Mouse (Mus musculus) intestine, embryonic 15.5 days (tissue): ENCODE results near the gene Gm29797. TPM values are rescaled to one million over a fixed set of nuclear protein-coding genes. Genes with fewer than 3 reads are reported as not detected.
A peak's percentile ranks its signal among the peaks of the same experiment; 100 is the strongest.

Experiments
- ATAC-seq: fragments of 200-750 bp; cut with Nextera tagmentation; 2 replicates; pipeline ENCODE4 v1.8.0; 2017; ENCODE audit warnings: moderate TSS enrichment, moderate library complexity
- H3K27ac ChIP-seq: fragments of 300-500 bp; sonication (generic); 2 replicates; pipeline ENCODE4 v1.5.1; 2015; ENCODE audit warnings: mild to moderate bottlenecking, inconsistent platforms
- H3K27me3 ChIP-seq: fragments of 300-500 bp; sonication (generic); replicated peaks from 2 replicates; pipeline ENCODE4 v1.6.1; 2015; ENCODE audit warnings: inconsistent platforms
- H3K36me3 ChIP-seq: fragments of 300-500 bp; sonication (generic); 2 replicates; pipeline ENCODE4 v1.6.1; 2015; ENCODE audit warnings: inconsistent platforms
- H3K4me1 ChIP-seq: fragments of 300-500 bp; sonication (generic); replicated peaks from 2 replicates; pipeline ENCODE4 v1.6.1; 2015; ENCODE audit warnings: inconsistent platforms
- H3K4me2 ChIP-seq: fragments of 300-500 bp; sonication (generic); replicated peaks from 2 replicates; pipeline ENCODE4 v1.6.1; 2015; ENCODE audit warnings: mild to moderate bottlenecking, inconsistent platforms
- H3K4me3 ChIP-seq: fragments of 300-500 bp; sonication (generic); replicated peaks from 2 replicates; pipeline ENCODE4 v1.5.1; 2015; ENCODE audit warnings: inconsistent platforms
- H3K9ac ChIP-seq: fragments of 300-500 bp; sonication (generic); 2 replicates; pipeline ENCODE4 v1.6.1; 2015; ENCODE audit warnings: inconsistent platforms
- H3K9me3 ChIP-seq: fragments of 300-500 bp; sonication (generic); 2 replicates; pipeline ENCODE4 v1.6.1; 2016; ENCODE audit warnings: inconsistent platforms
- WGBS: fragments of 180-500 bp; shearing (Covaris S2); methylation state at CpG from one replicate; pipeline ENCODE4 v1.1.7; 2015; 5-methylcytosine and 5-hydroxymethylcytosine counted together
- polyA plus RNA-seq: library from polyadenylated mRNA; unstranded; fragments of >200 nt; fragmentation: Nextera tagmentation; extraction: Ambion mirVana; gene quantifications from 2 replicates; pipeline ENCODE4 v1.2.1, GENCODE M21; 2015

Gm29797 gene
- polyA plus RNA-seq, 1 experiment from 2014 or later = 1.3 TPM

DNA sequence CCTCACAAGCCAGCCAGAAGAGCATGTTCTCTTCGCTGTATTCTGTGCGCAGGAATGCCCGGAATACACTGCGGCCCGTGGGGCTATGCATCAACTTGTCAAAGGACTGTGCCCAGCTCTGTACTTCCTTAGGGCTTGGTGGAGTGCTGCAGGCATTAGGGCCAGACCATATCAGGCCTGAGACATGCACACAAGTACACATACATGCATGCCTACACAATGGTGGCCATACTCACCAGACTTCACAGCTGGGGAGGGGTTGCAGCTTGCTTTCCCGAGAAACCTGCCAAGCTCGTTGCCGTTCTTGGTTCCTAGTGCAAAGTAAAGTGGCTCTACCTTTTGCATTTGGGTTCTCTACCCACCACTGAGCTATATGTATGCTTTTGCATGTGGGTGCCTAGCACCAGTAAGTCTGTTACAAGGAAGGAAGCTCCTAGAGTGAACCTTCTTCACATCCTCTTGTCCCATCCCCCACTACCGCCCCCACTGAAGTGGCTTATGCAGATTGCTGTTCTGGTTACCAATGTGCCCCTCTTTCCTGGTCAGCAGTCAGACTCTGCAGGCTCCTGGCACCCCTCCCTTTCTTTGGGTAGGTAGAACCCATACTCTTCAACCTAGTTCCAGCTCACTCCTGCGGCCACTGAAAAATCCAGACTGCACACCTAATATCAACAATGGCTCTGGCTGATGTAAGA, 32.8 kb downstream of the Gm29797 start:
- H3K4me1 ChIP-seq = peaks cover 8% of the 10 kb centered on the region
- no peak for ATAC-seq
- no peak overlapping the region for H3K9ac ChIP-seq
- 88% methylated on average over 10 of the region's 10 CpGs for WGBS
- H3K9me3 ChIP-seq = no peaks in the 10 kb centered on the region
- H3K4me3 ChIP-seq = no peak overlapping the region
- no peak overlapping the region for H3K4me2 ChIP-seq
- H3K27ac ChIP-seq = no peak overlapping the region
- H3K27me3 ChIP-seq = no peaks in the 10 kb centered on the region
- H3K36me3 ChIP-seq = no peaks in the 10 kb centered on the region; the same call in 1 of the 2 replicates

DNA sequence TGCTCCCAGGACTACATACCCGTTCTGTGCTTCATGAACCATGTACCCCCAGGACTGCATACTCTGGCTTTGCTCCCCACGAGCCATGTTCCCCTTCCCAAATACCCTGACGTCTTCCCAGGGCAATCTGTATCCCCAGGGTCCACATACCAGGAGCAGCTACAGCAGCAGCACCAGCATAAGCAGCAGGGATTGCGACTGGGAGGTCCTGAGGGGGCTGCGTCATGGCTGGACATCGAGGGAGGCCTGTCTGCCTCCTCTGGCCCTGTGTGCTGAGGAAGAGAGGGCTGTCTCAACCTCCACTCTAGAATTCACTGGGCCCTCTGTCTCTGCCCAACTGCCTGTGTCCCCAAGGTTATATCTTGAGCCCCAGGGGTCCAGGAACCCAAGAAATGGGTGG, 34.2 kb downstream of the Gm29797 start:
- WGBS = 86% methylated on average over 6 of the region's 6 CpGs
- peaks cover 8% of the 10 kb centered on the region for H3K4me1 ChIP-seq
- no peak overlapping the region for H3K9ac ChIP-seq
- no peaks in the 10 kb centered on the region for H3K9me3 ChIP-seq
- H3K36me3 ChIP-seq = no peaks in the 10 kb centered on the region; the same call in 1 of the 2 replicates
- no peak overlapping the region for H3K4me2 ChIP-seq
- H3K27ac ChIP-seq = no peak overlapping the region
- no peak for ATAC-seq
- H3K4me3 ChIP-seq = 0 out of 2 replicates have a peak overlapping the region, but pooled peaks have one; percentile 3
- no peaks in the 10 kb centered on the region for H3K27me3 ChIP-seq

- Histone ChIP-seq H3K4me3 (0 out of 2 replicates have a peak overlapping the region, but pooled peaks have one; percentile 3), H3K27me3 (no peaks in the 10 kb centered on the region), H3K9ac (no peak overlapping the region), H3K4me2 (no peak overlapping the region), H3K4me1 (peaks cover 8% of the 10 kb centered on the region), H3K9me3 (no peaks in the 10 kb centered on the region), H3K27ac (no peak overlapping the region), H3K36me3 (no peaks in the 10 kb centered on the region; the same call in 1 of the 2 replicates)
- WGBS = 77% methylated on average over 4 of the region's 4 CpGs
- no peak for ATAC-seq
These were observed 34.7 kb downstream of the Gm29797 start for GRCm38 (mm10) chr2:181691571-181691970.

- 94% methylated on average over 3 of the region's 3 CpGs for WGBS
- Histone ChIP-seq H3K36me3 (no peaks in the 10 kb centered on the region), H3K4me2 (peak overlapping the region; percentile 95; the same call in 1 of the 2 replicates), H3K27me3 (no peaks in the 10 kb centered on the region), H3K4me1 (peaks cover 8% of the 10 kb centered on the region), H3K9ac (no peak overlapping the region), H3K27ac (no peak overlapping the region), H3K4me3 (0 out of 2 replicates have a peak overlapping the region, but pooled peaks have one; percentile 65), H3K9me3 (no peaks in the 10 kb centered on the region)
- no peak for ATAC-seq
These were observed 35.5 kb downstream of the Gm29797 start for GRCm38 (mm10) chr2:181692304-181692703.

DNA sequence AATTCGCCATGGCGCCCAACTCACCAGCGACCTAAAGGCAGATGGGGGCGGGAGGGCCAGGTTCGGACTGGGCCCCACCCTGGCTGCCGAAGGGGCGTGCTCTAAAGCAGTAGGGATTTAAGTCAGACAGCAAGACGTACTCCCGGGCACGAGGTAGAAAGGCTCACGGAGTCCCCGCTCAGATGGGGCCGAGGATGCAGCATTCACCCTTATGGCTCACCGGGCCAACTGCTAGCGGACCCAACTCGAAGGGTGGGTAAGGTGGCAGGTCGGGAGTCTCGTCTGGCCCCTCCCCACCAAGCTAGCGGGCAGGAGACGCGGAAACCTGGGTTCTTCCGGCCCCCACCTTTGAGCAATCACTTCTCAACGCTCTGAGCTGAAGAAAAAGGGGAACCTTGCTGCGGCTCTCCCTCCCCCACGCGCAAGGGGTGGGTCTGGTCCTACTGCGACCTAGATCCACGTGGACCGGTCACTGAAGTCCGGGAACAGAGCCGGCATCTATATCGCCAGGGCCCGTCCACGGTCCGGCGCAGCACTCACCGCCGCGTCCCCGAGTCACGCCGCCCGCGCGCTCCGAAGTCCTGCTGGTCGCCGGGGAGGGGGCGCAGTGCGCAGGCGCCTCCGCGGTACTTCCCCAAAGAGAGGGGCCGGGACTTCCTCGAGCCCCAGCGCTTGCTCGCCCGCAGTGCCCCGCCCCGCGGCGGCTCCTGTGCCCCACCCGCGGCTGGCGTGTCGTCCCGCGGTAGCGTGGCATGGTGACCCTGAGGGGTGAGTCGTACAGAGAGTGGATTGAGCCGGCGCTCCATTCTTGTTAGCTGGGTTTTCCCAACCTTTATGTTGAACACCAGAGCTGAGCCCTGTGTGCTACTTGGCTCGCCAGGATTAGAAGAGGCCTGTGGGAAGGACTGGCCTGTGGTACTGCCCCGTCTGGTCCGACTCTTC, 36.8 kb downstream of the Gm29797 start, which contains the start of gene Rgs19:
TSS of gene Rgs19 (minus strand) at position 639 of the 942 bp plus-strand sequence.
- Histone ChIP-seq H3K36me3 (no peaks in the 10 kb centered on the region), H3K27ac (0 out of 2 replicates have a peak within 1 kb of the TSS, but pooled peaks have one; percentile 32), H3K4me1 (peaks cover 8% of the 10 kb centered on the region), H3K27me3 (no peaks in the 10 kb centered on the region), H3K9me3 (no peaks in the 10 kb centered on the region), H3K4me2 (peak within 1 kb of the TSS; percentile 95), H3K9ac (peak within 1 kb of the TSS; percentile 74), H3K4me3 (peak within 1 kb of the TSS; percentile 65)
- under 1% methylated on average over 75 of the region's 75 CpGs for WGBS
- ATAC-seq = peak; percentile 92

DNA sequence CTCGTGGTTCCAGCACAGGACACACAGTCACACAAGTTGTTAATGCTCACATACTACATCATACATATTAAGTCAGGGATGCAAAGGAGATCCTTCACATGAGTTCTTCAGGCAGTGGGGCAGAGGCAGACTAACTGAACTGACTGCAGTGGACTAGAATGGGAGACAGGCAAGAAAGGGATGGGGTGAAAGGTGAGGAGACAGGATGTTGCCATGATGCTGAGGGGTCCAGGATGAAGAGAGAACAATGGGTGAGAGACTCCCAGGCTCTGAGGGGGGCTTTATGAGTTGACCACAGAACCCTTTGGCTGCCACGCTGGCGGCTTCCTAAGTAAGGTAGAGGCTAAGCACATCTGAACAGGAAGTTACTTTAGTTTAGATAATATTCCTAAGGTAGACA, 37.7 kb downstream of the Gm29797 start:
- Histone ChIP-seq H3K4me2 (peak overlapping the region; percentile 95; the same call in 1 of the 2 replicates), H3K36me3 (no peaks in the 10 kb centered on the region), H3K4me1 (peaks cover 8% of the 10 kb centered on the region), H3K9ac (no peak overlapping the region; the same call in 1 of the 2 replicates), H3K4me3 (no peak overlapping the region), H3K27me3 (no peaks in the 10 kb centered on the region), H3K27ac (no peak overlapping the region), H3K9me3 (no peaks in the 10 kb centered on the region)
- WGBS = 89% methylated on average over 3 of the region's 3 CpGs
- ATAC-seq = no peak

GRCm38 (mm10) chr2:181695776-181696175, 38.9 kb downstream of the Gm29797 start:
- Histone ChIP-seq H3K9ac (no peak overlapping the region), H3K4me1 (peaks cover 8% of the 10 kb centered on the region), H3K9me3 (no peaks in the 10 kb centered on the region), H3K27me3 (no peaks in the 10 kb centered on the region), H3K27ac (no peak overlapping the region), H3K4me2 (no peak overlapping the region), H3K36me3 (no peaks in the 10 kb centered on the region), H3K4me3 (no peak overlapping the region)
- ATAC-seq = no peak
- 73% methylated on average over 1 of the region's 1 CpGs for WGBS

- H3K36me3 ChIP-seq = no peaks in the 10 kb centered on the region
- no peak overlapping the region for H3K4me3 ChIP-seq
- H3K4me2 ChIP-seq = no peak overlapping the region
- 75% methylated on average over 33 of the region's 33 CpGs for WGBS
- H3K9ac ChIP-seq = no peak overlapping the region
- no peak for ATAC-seq
- H3K27ac ChIP-seq = no peak overlapping the region
- peaks cover 8% of the 10 kb centered on the region for H3K4me1 ChIP-seq
- no peaks in the 10 kb centered on the region for H3K27me3 ChIP-seq
- H3K9me3 ChIP-seq = no peaks in the 10 kb centered on the region
These were observed 40.1 kb downstream of the Gm29797 start for GRCm38 (mm10) chr2:181696801-181697420.

DNA sequence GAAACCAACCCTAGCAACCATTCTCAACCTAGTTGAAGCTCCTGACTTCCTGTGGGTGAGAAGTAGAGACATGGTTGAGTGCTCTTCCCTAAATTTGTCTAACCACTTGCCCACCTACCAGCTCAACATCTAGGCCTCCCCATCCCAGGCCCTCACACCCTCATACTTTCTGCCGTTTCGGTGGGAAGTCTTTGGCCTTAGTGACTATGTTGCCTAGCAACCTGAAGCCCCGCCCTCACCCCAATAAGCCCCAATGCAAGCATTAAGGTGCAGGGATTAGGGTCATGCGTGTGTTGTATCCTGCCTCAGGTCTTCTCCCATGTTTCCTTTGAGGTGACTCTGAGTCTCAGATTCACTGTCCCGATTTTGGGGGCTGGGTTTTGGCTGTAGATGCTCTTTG, 41.4 kb downstream of the Gm29797 start, which contains the start of gene Lkaaear1:
TSS of gene Lkaaear1 (minus strand) at position 202 of the 400 bp plus-strand sequence.
- no peak within 1 kb of the TSS for H3K4me3 ChIP-seq
- H3K27me3 ChIP-seq = no peaks in the 10 kb centered on the region
- H3K4me1 ChIP-seq = peaks cover under 1% of the 10 kb centered on the region; the same call in 1 of the 2 replicates
- no peaks in the 10 kb centered on the region for H3K9me3 ChIP-seq
- ATAC-seq = no peak
- no peak within 1 kb of the TSS for H3K4me2 ChIP-seq
- no peak within 1 kb of the TSS for H3K9ac ChIP-seq
- H3K36me3 ChIP-seq = no peaks in the 10 kb centered on the region
- no peak within 1 kb of the TSS for H3K27ac ChIP-seq
- WGBS = 53% methylated on average over 5 of the region's 5 CpGs

GRCm38 (mm10) chr2:181706668-181707067, 49.8 kb downstream of the Gm29797 start:
- Histone ChIP-seq H3K27me3 (no peaks in the 10 kb centered on the region), H3K9ac (no peak overlapping the region), H3K27ac (no peak overlapping the region), H3K4me2 (no peak overlapping the region), H3K4me3 (no peak overlapping the region), H3K4me1 (no peaks in the 10 kb centered on the region), H3K9me3 (no peaks in the 10 kb centered on the region), H3K36me3 (no peaks in the 10 kb centered on the region)
- no peak for ATAC-seq
- 38% methylated on average over 4 of the region's 4 CpGs for WGBS
